Comparison of ENCODE assay signal across 15 mouse cellular contexts in the genomic region with DNA sequence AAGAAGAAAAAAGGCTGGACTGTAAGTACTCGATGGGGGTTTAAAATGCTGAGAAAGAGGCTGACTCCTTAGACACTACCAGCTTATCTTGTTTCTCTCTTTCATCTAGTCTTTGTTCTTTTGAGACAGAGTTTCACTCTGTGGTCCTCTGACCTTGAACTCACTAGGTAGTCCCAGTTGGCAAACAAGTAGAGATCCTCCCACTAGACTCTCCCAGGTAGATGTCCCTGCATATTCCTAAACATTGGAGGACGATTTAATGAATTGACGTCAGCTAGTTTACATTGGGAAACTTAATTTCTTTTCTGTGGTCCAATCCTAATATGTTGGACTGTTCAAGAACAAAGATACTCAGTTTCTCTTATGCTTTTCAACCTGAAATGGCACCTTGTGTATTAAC. TPM values are rescaled to one million over a fixed set of nuclear protein-coding genes. Genes with fewer than 3 reads are reported as not detected.
A peak's percentile ranks its signal among the peaks of the same experiment; 100 is the strongest.
DNase-seq lines count a peak whose midpoint lies in the region; ATAC-seq and TF ChIP-seq lines count a peak whose summit lies in the region.
"Had no signal": no experiment of that assay in that cellular context is flagged by ENCODE, and none has a peak within 500 bp of the region (broad histone marks: within the 10 kb centered on the region; RNA-seq: fewer than 3 reads in every experiment).

No protein-coding gene starts in this region.

- WGBS in hindbrain, embryonic 13.5 days: 92% methylated on average over 3 of the region's 3 CpGs
- 96% methylated on average over 3 of the region's 3 CpGs for WGBS in hindbrain, embryonic 12.5 days
- WGBS in neural tube, embryonic 12.5 days: 93% methylated on average over 3 of the region's 3 CpGs
- 67% methylated on average over 3 of the region's 3 CpGs for WGBS in liver, embryonic 14.5 days (ENCODE audit: insufficient replicate concordance)

- no peak overlapping the region for H3K27ac ChIP-seq in hindbrain, embryonic 13.5 days
- H3K27ac ChIP-seq in hindbrain, embryonic 12.5 days: no peak overlapping the region
- no peak overlapping the region for H3K27ac ChIP-seq in neural tube, embryonic 12.5 days
- no peak overlapping the region for H3K27ac ChIP-seq in liver, embryonic 14.5 days
- H3K27ac ChIP-seq: midbrain, embryonic 13.5 days had no signal

- peaks cover 25% of the 10 kb centered on the region for H3K4me1 ChIP-seq in hindbrain, embryonic 13.5 days (replicated peaks)
- H3K4me1 ChIP-seq in hindbrain, embryonic 12.5 days: peaks cover 14% of the 10 kb centered on the region
- H3K4me1 ChIP-seq in neural tube, embryonic 12.5 days: peaks cover 16% of the 10 kb centered on the region
- H3K4me1 ChIP-seq in liver, embryonic 14.5 days (replicated peaks; ENCODE audit: control insufficient read depth in 2 of 2, insufficient read depth in 2 of 2, low read length in 1 of 2): peaks cover 13 to 15% of the 10 kb centered on the region in 2 experiments

- H3K9ac ChIP-seq in hindbrain, embryonic 13.5 days: no peak overlapping the region; the same call in 1 of the 2 replicates
- no peak overlapping the region for H3K9ac ChIP-seq in hindbrain, embryonic 12.5 days
- no peak overlapping the region for H3K9ac ChIP-seq in neural tube, embryonic 12.5 days
- H3K9ac ChIP-seq in liver, embryonic 14.5 days (replicated peaks): no peak overlapping the region

- H3K27me3 ChIP-seq in hindbrain, embryonic 13.5 days: no peaks in the 10 kb centered on the region
- H3K27me3 ChIP-seq in hindbrain, embryonic 12.5 days: no peaks in the 10 kb centered on the region
- no peaks in the 10 kb centered on the region for H3K27me3 ChIP-seq in neural tube, embryonic 12.5 days (replicated peaks)
- no peaks in the 10 kb centered on the region for H3K27me3 ChIP-seq in liver, embryonic 14.5 days (ENCODE audit: control insufficient read depth, insufficient read depth, low read length)
- H3K27me3 ChIP-seq: midbrain, embryonic 13.5 days had no signal

- no peak for TF ChIP-seq CTCF in liver, embryonic 14.5 days (IDR thresholded peaks at IDR 0.05; ENCODE audit: low read depth)

- ATAC-seq in hindbrain, embryonic 13.5 days (ENCODE audit: low FRiP score): no peak
- no peak for ATAC-seq in hindbrain, embryonic 12.5 days (ENCODE audit: low FRiP score)
- ATAC-seq in neural tube, embryonic 12.5 days (ENCODE audit: low FRiP score, low read depth): no peak
- ATAC-seq in liver, embryonic 14.5 days (ENCODE audit: insufficient read depth): no peak
- ATAC-seq: forebrain, embryonic 14.5 days; midbrain, embryonic 13.5 days had no signal

- DNase-seq in neural tube, embryonic 10.5 days (ENCODE audit: extremely low spot score, low spot score): no peak
- DNase-seq in liver, embryonic 14.5 days (ENCODE audit: low read depth in 3 of 3, low spot score in 3 of 3): no peak
- no peak for DNase-seq in lung, postnatal 10 days
- no peak for DNase-seq in adrenal gland, adult (ENCODE audit: inconsistent age in 2 of 2, low spot score in 1 of 2)
- DNase-seq: adrenal gland, postnatal 25 days; cerebellum, postnatal 10 days; heart, postnatal 10 days; layer of hippocampus, adult 9-11 months; lung, postnatal 36 days; thymus, postnatal 14 days had no signal

- TF ChIP-seq EP300 in liver, embryonic 14.5 days (IDR thresholded peaks at IDR 0.05; ENCODE audit: low read depth): no peak

- no peak overlapping the region for H3K4me3 ChIP-seq in hindbrain, embryonic 13.5 days
- H3K4me3 ChIP-seq in hindbrain, embryonic 12.5 days: no peak overlapping the region
- no peak overlapping the region for H3K4me3 ChIP-seq in neural tube, embryonic 12.5 days
- H3K4me3 ChIP-seq in liver, embryonic 14.5 days (ENCODE audit: insufficient read depth in 1 of 2, low read depth in 2 of 2, low read length in 2 of 2): no peak overlapping the region
- H3K4me3 ChIP-seq: midbrain, embryonic 13.5 days had no signal

- peak overlapping the region; percentile 84; the same call in 1 of the 2 replicates for H3K4me2 ChIP-seq in hindbrain, embryonic 13.5 days
- H3K4me2 ChIP-seq in hindbrain, embryonic 12.5 days (replicated peaks): no peak overlapping the region
- H3K4me2 ChIP-seq in neural tube, embryonic 12.5 days (replicated peaks): peak overlapping the region; percentile 2; the same call in 1 of the 2 replicates
- H3K4me2 ChIP-seq in liver, embryonic 14.5 days (ENCODE audit: low read depth): peak overlapping the region; percentile 87

- no peaks in the 10 kb centered on the region for H3K9me3 ChIP-seq in hindbrain, embryonic 13.5 days
- H3K9me3 ChIP-seq in hindbrain, embryonic 12.5 days (replicated peaks): no peaks in the 10 kb centered on the region
- no peaks in the 10 kb centered on the region for H3K9me3 ChIP-seq in neural tube, embryonic 12.5 days
- H3K9me3 ChIP-seq in liver, embryonic 14.5 days (ENCODE audit: control insufficient read depth, low read length): no peaks in the 10 kb centered on the region
- H3K9me3 ChIP-seq: midbrain, embryonic 13.5 days had no signal

- no peaks in the 10 kb centered on the region; the same call in 1 of the 2 replicates for H3K36me3 ChIP-seq in hindbrain, embryonic 13.5 days
- no peaks in the 10 kb centered on the region for H3K36me3 ChIP-seq in hindbrain, embryonic 12.5 days
- H3K36me3 ChIP-seq in neural tube, embryonic 12.5 days: 0 out of 2 replicates have a peak, but pooled peaks cover 3% of the 10 kb centered on the region
- no peaks in the 10 kb centered on the region for H3K36me3 ChIP-seq in liver, embryonic 14.5 days (replicated peaks; ENCODE audit: control insufficient read depth, insufficient read depth, low read depth)
- H3K36me3 ChIP-seq: midbrain, embryonic 13.5 days had no signal

RNA-seq across cellular contexts. Expression of a gene that starts 2.7 kb away (rescaled TPM):
- 96.1 and 98.2 TPM in 2 replicates for polyA plus RNA-seq in hindbrain, embryonic 13.5 days (2015; fragmentation: Nextera tagmentation; extraction: Ambion mirVana)
- 76.1 and 86.7 TPM in 2 replicates for polyA plus RNA-seq in hindbrain, embryonic 12.5 days (2016; fragmentation: Nextera tagmentation; extraction: Ambion mirVana)
- 82.8 and 87.8 TPM in 2 replicates for polyA plus RNA-seq in neural tube, embryonic 12.5 days (2016; fragmentation: Nextera tagmentation; extraction: Ambion mirVana)
- polyA plus RNA-seq in liver, embryonic 14.5 days (2012; rRNA removed): 8.3 and 10.5 TPM in 2 replicates
- polyA plus RNA-seq in liver, embryonic 14.5 days (2014; fragmentation: Nextera tagmentation; extraction: Ambion mirVana): 35.5 and 35.8 TPM in 2 replicates

RNA-seq across cellular contexts. Expression of a gene that starts 42.9 kb away (rescaled TPM):
- polyA plus RNA-seq in hindbrain, embryonic 13.5 days (2015; fragmentation: Nextera tagmentation; extraction: Ambion mirVana): 6.0 and 6.5 TPM in 2 replicates
- 18.5 and 19.2 TPM in 2 replicates for polyA plus RNA-seq in hindbrain, embryonic 12.5 days (2016; fragmentation: Nextera tagmentation; extraction: Ambion mirVana)
- polyA plus RNA-seq in neural tube, embryonic 12.5 days (2016; fragmentation: Nextera tagmentation; extraction: Ambion mirVana): 14.1 and 17.8 TPM in 2 replicates
- 7.2 and 9.6 TPM in 2 replicates for polyA plus RNA-seq in liver, embryonic 14.5 days (2012; rRNA removed)
- polyA plus RNA-seq in liver, embryonic 14.5 days (2014; fragmentation: Nextera tagmentation; extraction: Ambion mirVana): 19.1 and 22.4 TPM in 2 replicates
